Mouse (Mus musculus): ENCODE data around the gene Cryba4. TPM values are rescaled to one million over a fixed set of nuclear protein-coding genes. Genes with fewer than 3 reads are reported as not detected.

Gene Cryba4
- polyA plus RNA-seq, 1 experiment from 2014 or later: 20.1 TPM

- WGBS: 71% methylated on average over 2 of the region's 2 CpGs
- peaks cover 12% of the 10 kb centered on the region; the same call in 1 of the 2 replicates for H3K4me1 ChIP-seq
- no peaks in the 10 kb centered on the region for H3K9me3 ChIP-seq
- no peak for ATAC-seq (ENCODE audit: insufficient number of reproducible peaks, insufficient read depth, low FRiP score, low TSS enrichment)
- no peaks in the 10 kb centered on the region for H3K27me3 ChIP-seq
- H3K4me3 ChIP-seq: no peak overlapping the region
- no peak overlapping the region for H3K9ac ChIP-seq
- H3K36me3 ChIP-seq: no peaks in the 10 kb centered on the region
- H3K27ac ChIP-seq: no peak overlapping the region
- no peak overlapping the region for H3K4me2 ChIP-seq (replicated peaks)
Observed at GRCm38 (mm10) chr5:112293800-112294199, 41.5 kb upstream of the Cryba4 start.

GRCm38 (mm10) chr5:112292343-112292980 lies 40.1 kb upstream of the Cryba4 start:
- Histone ChIP-seq H3K27me3 (no peaks in the 10 kb centered on the region), H3K27ac (no peak overlapping the region), H3K36me3 (no peaks in the 10 kb centered on the region), H3K9me3 (no peaks in the 10 kb centered on the region), H3K9ac (no peak overlapping the region), H3K4me1 (peaks cover 12% of the 10 kb centered on the region; the same call in 1 of the 2 replicates), H3K4me2 (replicated peaks) (no peak overlapping the region), H3K4me3 (no peak overlapping the region)
- WGBS: 75% methylated on average over 17 of the region's 17 CpGs
- ATAC-seq (ENCODE audit: insufficient number of reproducible peaks, insufficient read depth, low FRiP score, low TSS enrichment): no peak

- Histone ChIP-seq H3K36me3 (no peaks in the 10 kb centered on the region), H3K4me2 (replicated peaks) (no peak overlapping the region), H3K27me3 (no peaks in the 10 kb centered on the region), H3K9ac (no peak overlapping the region), H3K27ac (no peak overlapping the region), H3K4me3 (no peak overlapping the region), H3K4me1 (peaks cover 12% of the 10 kb centered on the region; the same call in 1 of the 2 replicates), H3K9me3 (no peaks in the 10 kb centered on the region)
- no peak for ATAC-seq (ENCODE audit: insufficient number of reproducible peaks, insufficient read depth, low FRiP score, low TSS enrichment)
- 84% methylated on average over 5 of the region's 5 CpGs for WGBS
Observed at GRCm38 (mm10) chr5:112291866-112292265, 39.5 kb upstream of the Cryba4 start.

GRCm38 (mm10) chr5:112290536-112290880 lies 38.2 kb upstream of the Cryba4 start:
- no peaks in the 10 kb centered on the region for H3K9me3 ChIP-seq
- no peaks in the 10 kb centered on the region for H3K36me3 ChIP-seq
- H3K4me2 ChIP-seq (replicated peaks): no peak overlapping the region
- H3K9ac ChIP-seq: no peak overlapping the region
- H3K27me3 ChIP-seq: no peaks in the 10 kb centered on the region
- 94% methylated on average over 8 of the region's 8 CpGs for WGBS
- peaks cover 10% of the 10 kb centered on the region; the same call in 1 of the 2 replicates for H3K4me1 ChIP-seq
- no peak overlapping the region for H3K27ac ChIP-seq
- no peak overlapping the region for H3K4me3 ChIP-seq
- no peak for ATAC-seq (ENCODE audit: insufficient number of reproducible peaks, insufficient read depth, low FRiP score, low TSS enrichment)

DNA sequence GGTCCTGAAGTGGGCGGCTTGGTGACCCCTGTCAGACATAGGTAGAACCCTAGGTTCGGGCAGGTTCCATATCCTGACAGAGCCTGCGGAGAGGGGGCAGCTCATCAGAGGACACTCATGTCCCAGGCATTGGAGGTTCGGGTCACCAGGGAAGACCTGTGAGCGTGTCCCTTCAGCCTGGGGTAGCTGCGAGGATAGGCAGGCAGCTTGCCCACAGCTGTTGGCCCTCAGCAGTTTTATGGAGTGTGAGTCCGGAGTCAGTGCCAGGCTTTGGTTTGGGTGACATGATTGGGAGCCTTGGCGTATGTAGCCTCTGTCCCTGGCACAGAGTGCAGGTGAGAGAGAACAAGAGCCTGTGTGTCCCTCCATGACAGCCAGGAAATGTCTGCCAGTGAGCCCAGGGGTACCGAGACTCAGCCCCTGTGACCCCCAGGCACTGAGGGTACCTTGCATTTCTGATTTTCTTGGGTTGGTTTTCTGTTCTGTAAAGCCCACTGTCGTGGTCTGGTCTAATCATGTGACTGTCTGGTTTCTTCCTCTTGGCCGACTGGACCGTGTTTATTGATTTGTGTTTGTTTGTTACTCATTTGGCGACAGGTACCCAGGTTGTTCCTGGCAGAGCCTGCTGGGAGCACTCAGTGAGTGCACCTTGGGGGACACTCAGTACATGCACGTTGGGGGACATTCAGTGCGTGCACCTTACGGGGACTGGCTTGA lies 37.7 kb upstream of the Cryba4 start:
- no peak overlapping the region for H3K4me2 ChIP-seq (replicated peaks)
- H3K4me1 ChIP-seq: 0 out of 2 replicates have a peak, but pooled peaks cover 5% of the 10 kb centered on the region
- H3K4me3 ChIP-seq: no peak overlapping the region
- no peak overlapping the region for H3K9ac ChIP-seq
- H3K9me3 ChIP-seq: no peaks in the 10 kb centered on the region
- H3K27ac ChIP-seq: no peak overlapping the region
- no peaks in the 10 kb centered on the region for H3K36me3 ChIP-seq
- no peak for ATAC-seq (ENCODE audit: insufficient number of reproducible peaks, insufficient read depth, low FRiP score, low TSS enrichment)
- 87% methylated on average over 16 of the region's 16 CpGs for WGBS
- no peaks in the 10 kb centered on the region for H3K27me3 ChIP-seq

GRCm38 (mm10) chr5:112289236-112289635 lies 36.9 kb upstream of the Cryba4 start:
- Histone ChIP-seq H3K9me3 (no peaks in the 10 kb centered on the region), H3K27ac (no peak overlapping the region), H3K4me1 (0 out of 2 replicates have a peak, but pooled peaks cover 2% of the 10 kb centered on the region), H3K4me3 (no peak overlapping the region), H3K36me3 (no peaks in the 10 kb centered on the region), H3K4me2 (replicated peaks) (no peak overlapping the region), H3K27me3 (no peaks in the 10 kb centered on the region), H3K9ac (no peak overlapping the region)
- ATAC-seq (ENCODE audit: insufficient number of reproducible peaks, insufficient read depth, low FRiP score, low TSS enrichment): no peak
- 71% methylated on average over 5 of the region's 8 CpGs for WGBS

- Histone ChIP-seq H3K27ac (no peak overlapping the region), H3K27me3 (no peaks in the 10 kb centered on the region), H3K36me3 (no peaks in the 10 kb centered on the region), H3K9me3 (no peaks in the 10 kb centered on the region), H3K9ac (no peak overlapping the region), H3K4me1 (0 out of 2 replicates have a peak, but pooled peaks cover 8% of the 10 kb centered on the region), H3K4me3 (no peak overlapping the region), H3K4me2 (replicated peaks) (no peak overlapping the region)
- 79% methylated on average over 9 of the region's 9 CpGs for WGBS
- ATAC-seq (ENCODE audit: insufficient number of reproducible peaks, insufficient read depth, low FRiP score, low TSS enrichment): no peak
Observed at GRCm38 (mm10) chr5:112288193-112289141, 36.1 kb upstream of the Cryba4 start.

DNA sequence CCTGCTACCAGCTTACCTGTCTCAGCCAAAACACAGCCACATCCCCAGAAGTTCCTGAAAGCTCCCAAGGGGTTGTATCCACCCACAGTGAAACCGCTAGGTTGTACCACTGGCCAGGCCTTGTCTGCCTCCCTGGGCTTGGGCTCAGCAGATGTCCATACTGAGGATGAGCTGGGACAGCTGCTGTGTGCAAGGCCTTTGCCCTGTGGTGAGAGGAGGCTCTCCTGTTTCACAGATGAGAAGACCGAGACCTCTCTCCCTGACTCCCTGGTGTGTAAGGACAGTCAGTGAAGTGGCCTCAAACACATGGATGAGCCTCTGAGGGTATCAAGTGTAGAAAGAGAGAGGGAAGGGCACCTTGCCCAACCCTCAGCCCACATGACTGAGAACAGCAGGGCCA lies 35.3 kb upstream of the Cryba4 start:
- Histone ChIP-seq H3K27me3 (no peaks in the 10 kb centered on the region), H3K9ac (no peak overlapping the region), H3K36me3 (no peaks in the 10 kb centered on the region), H3K4me1 (0 out of 2 replicates have a peak, but pooled peaks cover 8% of the 10 kb centered on the region), H3K4me2 (replicated peaks) (no peak overlapping the region), H3K9me3 (no peaks in the 10 kb centered on the region), H3K4me3 (no peak overlapping the region), H3K27ac (no peak overlapping the region)
- no peak for ATAC-seq (ENCODE audit: insufficient number of reproducible peaks, insufficient read depth, low FRiP score, low TSS enrichment)
- WGBS: 92% methylated on average over 2 of the region's 2 CpGs

- no peak overlapping the region for H3K9ac ChIP-seq
- H3K4me2 ChIP-seq (replicated peaks): no peak overlapping the region
- no peaks in the 10 kb centered on the region for H3K9me3 ChIP-seq
- H3K27ac ChIP-seq: no peak overlapping the region
- no peak overlapping the region for H3K4me3 ChIP-seq
- ATAC-seq (ENCODE audit: insufficient number of reproducible peaks, insufficient read depth, low FRiP score, low TSS enrichment): no peak
- WGBS: 70% methylated on average over 11 of the region's 11 CpGs
- no peaks in the 10 kb centered on the region for H3K27me3 ChIP-seq
- H3K36me3 ChIP-seq: no peaks in the 10 kb centered on the region
- H3K4me1 ChIP-seq: 0 out of 2 replicates have a peak, but pooled peaks cover 8% of the 10 kb centered on the region
Observed at GRCm38 (mm10) chr5:112286984-112287641, 34.8 kb upstream of the Cryba4 start.

- Histone ChIP-seq H3K27ac (no peak overlapping the region), H3K27me3 (no peaks in the 10 kb centered on the region), H3K9ac (no peak overlapping the region), H3K4me2 (replicated peaks) (no peak overlapping the region), H3K4me3 (no peak overlapping the region), H3K4me1 (0 out of 2 replicates have a peak, but pooled peaks cover 8% of the 10 kb centered on the region), H3K9me3 (no peaks in the 10 kb centered on the region), H3K36me3 (no peaks in the 10 kb centered on the region)
- WGBS: 97% methylated on average over 2 of the region's 2 CpGs
- no peak for ATAC-seq (ENCODE audit: insufficient number of reproducible peaks, insufficient read depth, low FRiP score, low TSS enrichment)
Observed at GRCm38 (mm10) chr5:112286608-112286983, 34.3 kb upstream of the Cryba4 start.

- H3K9ac ChIP-seq: no peak overlapping the region
- H3K36me3 ChIP-seq: no peaks in the 10 kb centered on the region
- no peaks in the 10 kb centered on the region for H3K27me3 ChIP-seq
- no peak for ATAC-seq (ENCODE audit: insufficient number of reproducible peaks, insufficient read depth, low FRiP score, low TSS enrichment)
- no peak overlapping the region for H3K4me2 ChIP-seq (replicated peaks)
- no peak overlapping the region for H3K4me3 ChIP-seq
- H3K9me3 ChIP-seq: no peaks in the 10 kb centered on the region
- WGBS: 91% methylated on average over 7 of the region's 7 CpGs
- H3K4me1 ChIP-seq: 0 out of 2 replicates have a peak, but pooled peaks cover 8% of the 10 kb centered on the region
- H3K27ac ChIP-seq: no peak overlapping the region
Observed at GRCm38 (mm10) chr5:112285548-112286085, 33.3 kb upstream of the Cryba4 start.

All from embryonic facial prominence, embryonic 12.5 days (tissue).